ENCODE assay signal across 30 mouse cellular contexts in genomic region chr17:73658731-73659445, GRCm38 (mm10). TPM values are rescaled to one million over a fixed set of nuclear protein-coding genes. Genes with fewer than 3 reads are reported as not detected.
A peak's percentile ranks its signal among the peaks of the same experiment; 100 is the strongest.
DNase-seq lines count a peak whose midpoint lies in the region; ATAC-seq and TF ChIP-seq lines count a peak whose summit lies in the region.
"Had no signal": no experiment of that assay in that cellular context is flagged by ENCODE, and none has a peak within 500 bp of the region (broad histone marks: within the 10 kb centered on the region; RNA-seq: fewer than 3 reads in every experiment).

No protein-coding gene starts in this region.

- H3K36me3 ChIP-seq in forebrain, postnatal 0 days (ENCODE audit: insufficient read depth) = no peaks in the 10 kb centered on the region
- H3K36me3 ChIP-seq in forebrain, embryonic 11.5 days (ENCODE audit: control insufficient read depth, insufficient read depth, low read length) = no peaks in the 10 kb centered on the region
- H3K36me3 ChIP-seq: limb, embryonic 13.5 days; liver, embryonic 12.5 days; midbrain, embryonic 12.5 days; neural tube, embryonic 15.5 days; stomach, embryonic 15.5 days had no signal

- H3K9ac ChIP-seq in forebrain, postnatal 0 days = no peak overlapping the region
- no peak overlapping the region for H3K9ac ChIP-seq in forebrain, embryonic 11.5 days (ENCODE audit: low read length)
- H3K9ac ChIP-seq: limb, embryonic 13.5 days; liver, embryonic 12.5 days; liver, postnatal 0 days; midbrain, embryonic 12.5 days; neural tube, embryonic 15.5 days; stomach, embryonic 15.5 days had no signal

- H3K27me3 ChIP-seq in forebrain, postnatal 0 days (ENCODE audit: insufficient read depth, low read length) = no peaks in the 10 kb centered on the region
- H3K27me3 ChIP-seq in forebrain, embryonic 11.5 days (ENCODE audit: control insufficient read depth, insufficient read depth, low read length) = no peaks in the 10 kb centered on the region
- H3K27me3 ChIP-seq: limb, embryonic 13.5 days; midbrain, embryonic 12.5 days; neural tube, embryonic 15.5 days; stomach, embryonic 15.5 days had no signal

- H3K4me3 ChIP-seq in forebrain, postnatal 0 days (ENCODE audit: low read depth, low read length) = no peak overlapping the region
- no peak overlapping the region for H3K4me3 ChIP-seq in forebrain, embryonic 11.5 days (ENCODE audit: low read depth, low read length)
- H3K4me3 ChIP-seq: left cerebral cortex, adult 2 months; limb, embryonic 13.5 days; liver, embryonic 12.5 days; midbrain, embryonic 12.5 days; neural tube, embryonic 15.5 days; stomach, embryonic 15.5 days had no signal

- DNase-seq in cerebellum, postnatal 14 days = peak; percentile 40 to 59
- no peak for DNase-seq in cerebellum, adult 11-12 months
- DNase-seq in forebrain, postnatal 0 days = peak; percentile 26
- no peak for DNase-seq in forebrain, embryonic 11.5 days (ENCODE audit: low spot score)
- DNase-seq in left cerebral cortex, postnatal 4 days = peak; percentile 34
- DNase-seq in left cerebral cortex, adult 11 months (ENCODE audit: low spot score) = no peak
- peak; percentile 37 for DNase-seq in brain, adult 2 months (ENCODE audit: low read depth, low spot score)
- no peak for DNase-seq in layer of hippocampus, adult 11-12 months (ENCODE audit: low spot score)
- DNase-seq: adrenal gland, postnatal 25 days; cerebellum, adult 9-11 months; gastrocnemius, postnatal 25 days; heart, adult 11 months; heart, postnatal 4 days; kidney, adult 9 months; kidney, postnatal 14 days; liver, postnatal 0 days; lung, postnatal 36 days; right cerebral cortex, postnatal 25 days; thymus, postnatal 14 days had no signal

- H3K9me3 ChIP-seq in forebrain, postnatal 0 days (ENCODE audit: low read length) = no peaks in the 10 kb centered on the region
- H3K9me3 ChIP-seq in forebrain, embryonic 11.5 days (ENCODE audit: control insufficient read depth, low read length) = no peaks in the 10 kb centered on the region
- H3K9me3 ChIP-seq: limb, embryonic 13.5 days; liver, embryonic 12.5 days; midbrain, embryonic 12.5 days; neural tube, embryonic 15.5 days; stomach, embryonic 15.5 days had no signal

- ATAC-seq in forebrain, postnatal 0 days = peak; percentile 56
- no peak for ATAC-seq in forebrain, embryonic 11.5 days (replicated peaks; ENCODE audit: low FRiP score)
- ATAC-seq: intestine, postnatal 0 days; liver, embryonic 12.5 days; liver, postnatal 0 days had no signal

- TF ChIP-seq CTCF in forebrain, postnatal 0 days (IDR thresholded peaks at IDR 0.05; ENCODE audit: low read depth) = no peak

- H3K4me2 ChIP-seq in forebrain, postnatal 0 days (ENCODE audit: low read depth) = no peak overlapping the region
- no peak overlapping the region for H3K4me2 ChIP-seq in forebrain, embryonic 11.5 days (ENCODE audit: low read depth, low read length, severe bottlenecking)
- H3K4me2 ChIP-seq: heart, embryonic 11.5 days; limb, embryonic 13.5 days; liver, embryonic 12.5 days; midbrain, embryonic 12.5 days; neural tube, embryonic 15.5 days; stomach, embryonic 15.5 days had no signal

- intact Hi-C loops in left cerebral cortex, postnatal 4 days (cut with DNase I) = no loop called here

- H3K27ac ChIP-seq in forebrain, postnatal 0 days (ENCODE audit: low read depth, low read length) = no peak overlapping the region
- no peak overlapping the region for H3K27ac ChIP-seq in forebrain, embryonic 11.5 days (ENCODE audit: low read depth, low read length)
- H3K27ac ChIP-seq: left cerebral cortex, adult 2 months; limb, embryonic 13.5 days; liver, embryonic 12.5 days; midbrain, embryonic 12.5 days; neural tube, embryonic 15.5 days; stomach, embryonic 15.5 days had no signal

- 62% methylated on average over 6 of the region's 6 CpGs for WGBS in forebrain, postnatal 0 days
- WGBS in forebrain, embryonic 11.5 days = 90% methylated on average over 6 of the region's 6 CpGs

- peaks cover 6% of the 10 kb centered on the region for H3K4me1 ChIP-seq in forebrain, postnatal 0 days (ENCODE audit: insufficient read depth)
- no peaks in the 10 kb centered on the region for H3K4me1 ChIP-seq in forebrain, embryonic 11.5 days (replicated peaks; ENCODE audit: control insufficient read depth, insufficient read depth, low read length)
- H3K4me1 ChIP-seq: limb, embryonic 13.5 days; liver, embryonic 12.5 days; stomach, embryonic 15.5 days had no signal

RNA-seq across cellular contexts. Expression of gene Galnt14, which starts 51.4 kb away (rescaled TPM):
- 14.3 and 17.8 TPM in 2 replicates for total RNA-seq in forebrain, postnatal 0 days (2014; rRNA removed)
- 16.7 and 16.8 TPM in 2 replicates for polyA plus RNA-seq in forebrain, postnatal 0 days (2015; fragmentation: Nextera tagmentation; extraction: Ambion mirVana)
- 5.4 and 8.4 TPM in 2 replicates for polyA plus RNA-seq in forebrain, embryonic 11.5 days (2014; fragmentation: Nextera tagmentation; extraction: Ambion mirVana)
- total RNA-seq in left cerebral cortex, postnatal 4 days (2021) = 10 to 100 TPM; 19.1 to 21.0 TPM
- total RNA-seq: gastrocnemius, adult 18-20 months; gastrocnemius, postnatal 25 days; megakaryocyte, adult 5-6 weeks; MEL had no signal

Comparison
In these comparisons a context has a peak if more than half of its experiments do, and no peak if none do; other contexts are left out.
1. DNase-seq: peak in cerebellum, postnatal 14 days (2 of 2), forebrain, postnatal 0 days (single experiment), left cerebral cortex, postnatal 4 days (single experiment) and brain, adult 2 months (single experiment); none in cerebellum, adult 11-12 months (single experiment), forebrain, embryonic 11.5 days (single experiment), left cerebral cortex, adult 11 months (single experiment) and layer of hippocampus, adult 11-12 months (single experiment).